Mouse (Mus musculus): ENCODE data around the gene Mgl2. TPM values are rescaled to one million over a fixed set of nuclear protein-coding genes. Genes with fewer than 3 reads are reported as not detected.

Mgl2 gene
- total and polyA plus RNA-seq, 3 experiments: 0.08 TPM; not detected in 2

GRCm38 (mm10) chr11:70179401-70179800, 49.3 kb downstream of the Mgl2 start:
- peak; percentile 25 for DNase-seq (ENCODE audit: extremely low read depth)
- H3K4me3 ChIP-seq (replicated peaks in 1 of 3; ENCODE audit: low read depth in 2 of 3, low read length in 2 of 3, poor library complexity in 1 of 3): no peak overlapping the region
- H3K4me2 ChIP-seq (ENCODE audit: insufficient read depth, low read depth, poor library complexity, severe bottlenecking): no peak overlapping the region
- H3K36me3 ChIP-seq (replicated peaks in 1 of 2; ENCODE audit: control insufficient read depth in 1 of 2, insufficient read depth in 1 of 2, low read length in 1 of 2): no peaks in the 10 kb centered on the region
- peaks cover 12% of the 10 kb centered on the region for H3K27me3 ChIP-seq (replicated peaks)
- H3K4me1 ChIP-seq (ENCODE audit: control insufficient read depth in 1 of 2, insufficient read depth in 2 of 2): peaks cover 0 to 2% of the 10 kb centered on the region in 2 experiments; a peak in 2 of 4 replicates
- no peak overlapping the region for H3K9ac ChIP-seq (ENCODE audit: insufficient read depth, low read depth)
- TF ChIP-seq USF1 (IDR thresholded peaks at IDR 0.05; ENCODE audit: low read depth, low read length) (no peak), UBTF (IDR thresholded peaks at IDR 0.05; ENCODE audit: low read depth, low read length) (no peak), MAFK (IDR thresholded peaks at IDR 0.05; ENCODE audit: insufficient replicate concordance, low read length) (0 out of 2 replicates have a peak, but pooled peaks have one; percentile 37), IRF4 (IDR thresholded peaks at IDR 0.05; ENCODE audit: low read depth, low read length) (no peak), JUND (conservative IDR thresholded peaks at IDR 0.05; ENCODE audit: low read depth, low read length) (no peak), CHD1 (IDR thresholded peaks at IDR 0.05; ENCODE audit: low read depth, low read length) (no peak), HCFC1 (IDR thresholded peaks at IDR 0.05; ENCODE audit: low read depth, low read length) (no peak), CTCF (conservative IDR thresholded peaks at IDR 0.05 in 1 of 2, IDR thresholded peaks at IDR 0.05 in 1 of 2; ENCODE audit: low read depth in 2 of 2, low read length in 2 of 2) (peak; percentile 20 to 74; a peak in 3 of 4 replicates), NELFE (IDR thresholded peaks at IDR 0.05; ENCODE audit: low read depth, low read length) (0 out of 2 replicates have a peak, but pooled peaks have one; percentile 19), SMC3 (IDR thresholded peaks at IDR 0.05; ENCODE audit: low read depth, low read length) (peak; percentile 75), RAD21 (IDR thresholded peaks at IDR 0.05; ENCODE audit: low read depth, low read length) (peak; percentile 41), ELF1 (IDR thresholded peaks at IDR 0.05; ENCODE audit: low read depth, low read length) (no peak), MYC (IDR thresholded peaks at IDR 0.05; ENCODE audit: low read depth, low read length) (no peak), POLR2A (IDR thresholded peaks at IDR 0.05; ENCODE audit: low read depth, low read length) (no peak), E2F4 (IDR thresholded peaks at IDR 0.05; ENCODE audit: insufficient replicate concordance, low read depth, low read length) (no peak), MXI1 (IDR thresholded peaks at IDR 0.05; ENCODE audit: low read depth, low read length) (no peak), BHLHE40 (IDR thresholded peaks at IDR 0.05; ENCODE audit: low read depth, low read length) (0 out of 2 replicates have a peak, but pooled peaks have one; percentile 5)
- H3K27ac ChIP-seq (ENCODE audit: insufficient read depth, low read depth): no peak overlapping the region
- H3K9me3 ChIP-seq (replicated peaks; ENCODE audit: low read length): peaks cover 20% of the 10 kb centered on the region
- no peaks in the 10 kb centered on the region for H3K79me2 ChIP-seq (replicated peaks; ENCODE audit: control insufficient read depth, extremely low read depth, insufficient read depth, poor library complexity, severe bottlenecking)
- dilution Hi-C loops (cut with MboI; ENCODE audit: extremely low pct_ligation_motif_present, extremely low pct_unique_long_range_greater_than_20kb, low sequenced_read_pairs) (no loop called here), in situ Hi-C loops (cut with MboI; ENCODE audit: low pct_ligation_motif_present, low pct_unique_long_range_greater_than_20kb, low sequenced_read_pairs) (no loop called here)

GRCm38 (mm10) chr11:70180496-70180895, 50.4 kb downstream of the Mgl2 start:
- Histone ChIP-seq H3K4me3 (replicated peaks in 1 of 3; ENCODE audit: low read depth in 2 of 3, low read length in 2 of 3, poor library complexity in 1 of 3) (no peak overlapping the region), H3K4me1 (ENCODE audit: control insufficient read depth in 1 of 2, insufficient read depth in 2 of 2) (peaks cover 2% of the 10 kb centered on the region in 2 experiments; a peak in 2 of 4 replicates), H3K4me2 (ENCODE audit: insufficient read depth, low read depth, poor library complexity, severe bottlenecking) (no peak overlapping the region), H3K36me3 (replicated peaks in 1 of 2; ENCODE audit: control insufficient read depth in 1 of 2, insufficient read depth in 1 of 2, low read length in 1 of 2) (no peaks in the 10 kb centered on the region), H3K9me3 (replicated peaks; ENCODE audit: low read length) (peaks cover 19% of the 10 kb centered on the region), H3K9ac (ENCODE audit: insufficient read depth, low read depth) (no peak overlapping the region), H3K79me2 (replicated peaks; ENCODE audit: control insufficient read depth, extremely low read depth, insufficient read depth, poor library complexity, severe bottlenecking) (no peaks in the 10 kb centered on the region), H3K27ac (ENCODE audit: insufficient read depth, low read depth) (no peak overlapping the region), H3K27me3 (replicated peaks) (peaks cover 12% of the 10 kb centered on the region)
- TF ChIP-seq ZNF384 (IDR thresholded peaks at IDR 0.05; ENCODE audit: low read depth, low read length) (peak; percentile 64), IRF4 (IDR thresholded peaks at IDR 0.05; ENCODE audit: low read depth, low read length) (no peak), CTCF (conservative IDR thresholded peaks at IDR 0.05 in 1 of 2, IDR thresholded peaks at IDR 0.05 in 1 of 2; ENCODE audit: low read depth in 2 of 2, low read length in 2 of 2) (no peak)
- DNase-seq (ENCODE audit: extremely low read depth): no peak
- dilution Hi-C loops (cut with MboI; ENCODE audit: extremely low pct_ligation_motif_present, extremely low pct_unique_long_range_greater_than_20kb, low sequenced_read_pairs): no loop called here
- in situ Hi-C loops (cut with MboI; ENCODE audit: low pct_ligation_motif_present, low pct_unique_long_range_greater_than_20kb, low sequenced_read_pairs): no loop called here

All from CH12.LX (cell line).